Mouse (Mus musculus): ENCODE measurements around the gene Spesp1.

DNA sequence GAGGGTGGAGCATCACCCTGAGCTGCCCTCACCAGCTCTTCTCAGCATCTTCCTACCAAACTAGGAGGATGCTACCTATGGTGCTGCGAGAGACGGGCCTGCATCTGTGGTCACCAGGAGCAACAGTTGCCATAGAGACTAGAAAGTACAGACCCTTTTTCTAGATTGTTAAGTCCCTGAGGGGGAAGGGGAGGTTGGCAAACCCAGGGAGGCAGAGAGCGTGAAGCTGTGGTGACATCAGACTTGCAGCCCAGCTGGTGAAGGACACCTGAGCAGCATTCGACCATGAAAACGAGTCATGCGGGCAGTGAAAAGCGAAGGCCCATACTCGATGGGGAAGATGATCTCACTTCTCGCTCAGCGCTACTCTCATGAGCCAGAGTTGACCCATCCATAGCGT lies 24.0 kb downstream of the Spesp1 start:
- no peak for TF ChIP-seq CTCF (IDR thresholded peaks at IDR 0.05; ENCODE audit: control insufficient read depth, insufficient read depth, insufficient replicate concordance, low read depth, low read length)
- no peak for TF ChIP-seq POLR2A (IDR thresholded peaks at IDR 0.05; ENCODE audit: control insufficient read depth, low read depth, low read length)
